Mouse (Mus musculus) erythroblast, embryonic 14.5 days (primary cell): Measurements from ENCODE around the gene BC080695.
"Not testable (repeated sequence)": the region's sequence is repeated elsewhere in the genome, so short reads cannot be mapped to it uniquely, and the experiment has no call there.

ENCODE experiments used
- GATA1 ChIP-seq: IDR thresholded peaks from 2 replicates; pipeline ENCODE4 v1.6.1; 2012; ENCODE audit warnings: low read length, inconsistent platforms, mixed read lengths
- TAL1 ChIP-seq: IDR thresholded peaks from 3 replicates; pipeline ENCODE4 v1.6.1; 2012; ENCODE audit warnings: low read length, inconsistent platforms, mixed read lengths

GRCm38 (mm10) chr4:143611927-143612326 is 60.4 kb downstream of the BC080695 start:
- TF ChIP-seq TAL1, GATA1: not testable (repeated sequence)
